Mouse (Mus musculus): Measurements from ENCODE around the gene Apobec3. TPM values are rescaled to one million over a fixed set of nuclear protein-coding genes. Genes with fewer than 3 reads are reported as not detected.
A peak's percentile ranks its signal among the peaks of the same experiment; 100 is the strongest.

The Apobec3 gene
- 10 to 100 TPM in 1 of 2 experiments, 1 to 10 TPM in 1; 8.7 to 10.1 TPM for total RNA-seq (2021)

DNA sequence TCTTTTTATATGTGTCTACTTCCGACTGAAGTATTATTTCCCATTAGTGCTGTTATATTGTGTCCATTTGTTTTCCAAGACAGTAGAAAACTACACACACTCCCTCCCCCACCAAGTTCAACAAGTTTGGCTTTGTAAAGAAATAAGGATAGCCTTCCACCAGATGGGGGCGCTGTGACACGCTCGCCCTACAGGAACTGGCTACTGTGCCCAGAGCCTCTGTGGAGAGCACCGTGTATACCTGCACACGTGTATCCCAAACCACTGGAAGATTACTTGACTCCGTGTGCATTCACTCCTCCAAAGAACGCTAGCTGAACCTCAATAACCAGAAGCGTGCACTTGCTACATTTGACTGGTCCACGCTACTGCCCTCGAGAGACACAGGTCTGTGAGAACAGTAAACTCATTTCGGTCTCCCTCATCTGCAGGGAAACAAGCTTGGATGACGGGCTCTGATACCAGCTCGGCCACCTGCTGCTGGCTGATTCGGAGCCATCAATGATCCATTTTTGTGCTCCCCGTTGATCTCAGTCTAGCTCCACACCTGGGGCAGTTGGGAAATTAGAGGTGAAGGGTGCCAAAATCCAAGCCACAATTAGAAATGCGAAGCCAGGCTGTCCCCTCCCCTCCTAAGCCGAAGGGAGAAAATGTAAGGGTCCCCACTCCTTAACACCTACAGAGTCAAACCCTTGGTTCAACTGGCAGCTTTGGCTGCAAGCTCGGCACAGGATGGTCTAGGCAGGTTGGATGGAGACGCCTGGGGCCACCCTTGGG is at the start of gene Apobec3:
TSS of gene Apobec3 (plus strand) at position 224 of the 777 bp plus-strand sequence.
- peak; percentile 84 for DNase-seq

GRCm38 (mm10) chr15:79842985-79843384 is 48.5 kb upstream of the Apobec3 start:
- no peak for DNase-seq

- no peak for DNase-seq
These were observed 45.5 kb upstream of the Apobec3 start for GRCm38 (mm10) chr15:79845986-79846385.

DNA sequence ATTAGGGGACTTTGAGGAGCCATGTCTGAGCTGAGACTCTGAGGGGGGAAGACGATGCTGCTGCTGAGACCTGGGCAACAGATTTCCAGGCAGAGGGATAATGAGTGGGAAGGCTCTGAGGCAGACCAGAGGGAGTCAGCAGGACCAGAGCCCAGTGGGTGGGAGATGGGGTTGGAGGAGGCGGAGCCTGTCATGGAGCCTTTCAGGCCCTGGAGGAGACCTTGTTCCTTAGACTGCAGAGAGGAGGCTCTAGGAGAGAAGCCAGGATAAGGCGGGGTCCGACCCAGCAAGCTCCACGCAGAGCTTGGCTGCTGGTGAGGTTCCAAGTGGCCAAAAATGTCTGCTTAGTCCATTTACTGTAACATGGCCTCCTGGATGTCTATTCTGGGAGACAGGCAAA is 44.4 kb upstream of the Apobec3 start:
- DNase-seq: peak; percentile 68

- DNase-seq: no peak
These were observed 41.3 kb upstream of the Apobec3 start for GRCm38 (mm10) chr15:79850143-79850542.

GRCm38 (mm10) chr15:79858979-79859378 is 32.5 kb upstream of the Apobec3 start:
- no peak for DNase-seq

DNA sequence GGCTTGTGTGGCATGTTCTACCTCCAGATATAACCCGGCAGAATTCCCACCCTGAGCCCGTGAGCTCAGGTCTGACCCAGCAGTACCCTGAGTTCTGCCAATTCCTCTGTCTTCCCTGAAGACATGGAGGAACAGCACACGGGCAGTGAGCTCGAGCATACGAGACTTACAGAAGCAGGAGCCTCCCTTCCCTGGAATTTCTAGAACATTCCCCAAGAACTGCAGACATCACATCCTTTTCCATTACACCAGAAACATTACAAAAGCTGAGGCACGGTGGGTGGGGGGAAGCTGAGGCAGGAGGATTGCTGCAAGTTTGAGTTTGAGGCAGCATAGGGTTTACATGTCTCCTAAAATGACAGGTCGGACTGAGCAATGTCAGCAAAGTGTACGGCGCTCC is 31.6 kb upstream of the Apobec3 start:
- no peak for DNase-seq

- no peak for DNase-seq
These were observed 24.0 kb upstream of the Apobec3 start for GRCm38 (mm10) chr15:79867260-79868002.

- DNase-seq: no peak
These were observed 17.9 kb upstream of the Apobec3 start for GRCm38 (mm10) chr15:79873545-79873944.

GRCm38 (mm10) chr15:79873995-79874394 is 17.5 kb upstream of the Apobec3 start:
- no peak for DNase-seq

DNA sequence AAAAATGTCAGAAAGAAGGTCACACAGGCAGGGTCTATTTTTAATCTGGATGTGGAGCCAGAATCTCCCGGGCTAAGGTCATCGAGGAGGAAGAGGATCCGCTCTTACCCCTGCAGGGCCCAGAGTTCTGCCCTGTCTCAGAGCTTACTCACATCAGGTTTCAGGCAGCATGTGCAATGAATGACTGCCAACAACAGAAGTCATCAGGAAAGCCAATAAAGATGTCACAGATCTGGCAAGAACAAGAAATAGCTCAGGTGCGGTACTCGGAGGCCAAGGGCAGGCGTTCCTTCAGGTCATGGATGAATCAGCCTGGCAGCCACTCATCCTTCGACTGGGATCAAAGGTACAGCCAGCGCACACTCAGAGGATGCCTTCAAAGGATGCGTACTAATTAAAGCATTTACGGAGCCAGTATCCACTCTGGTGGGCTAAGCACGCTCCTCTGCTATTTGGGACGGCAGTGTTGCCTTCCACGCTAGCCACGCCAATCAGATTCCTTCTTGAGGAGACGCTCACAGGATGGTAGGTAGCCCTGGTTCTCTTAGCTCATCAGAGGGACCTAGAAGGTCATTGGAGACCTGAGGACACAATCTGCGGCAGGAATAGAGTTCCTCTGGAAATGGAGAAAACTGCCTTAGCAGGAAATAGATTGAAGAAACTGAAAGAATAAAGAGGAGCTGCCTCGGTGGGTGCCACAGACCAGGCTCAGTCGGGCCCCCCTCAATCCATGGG is 16.0 kb upstream of the Apobec3 start:
- no peak for DNase-seq

- DNase-seq: peak; percentile 54
These were observed 12.7 kb upstream of the Apobec3 start for GRCm38 (mm10) chr15:79878725-79879136.

DNA sequence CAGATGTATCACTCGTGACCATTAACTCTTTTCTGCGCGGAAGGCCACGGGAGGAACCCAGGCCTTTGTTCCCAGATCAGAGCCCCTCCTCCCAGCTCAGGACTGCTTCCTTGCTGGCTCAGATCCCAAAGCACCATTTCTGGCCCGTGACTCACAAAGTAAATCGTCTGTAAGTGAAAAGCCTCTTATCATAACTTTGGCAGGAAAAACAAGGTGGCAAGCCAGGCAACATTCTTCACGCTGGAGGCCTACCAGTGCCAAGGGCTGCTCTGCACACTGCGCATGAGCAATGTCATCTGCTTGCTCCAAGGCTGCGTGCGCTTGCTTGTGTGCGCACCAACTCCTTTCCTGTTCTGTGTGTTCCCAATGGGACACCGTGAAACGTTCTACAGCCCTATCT is 12.1 kb upstream of the Apobec3 start:
- DNase-seq: peak; percentile 94

DNA sequence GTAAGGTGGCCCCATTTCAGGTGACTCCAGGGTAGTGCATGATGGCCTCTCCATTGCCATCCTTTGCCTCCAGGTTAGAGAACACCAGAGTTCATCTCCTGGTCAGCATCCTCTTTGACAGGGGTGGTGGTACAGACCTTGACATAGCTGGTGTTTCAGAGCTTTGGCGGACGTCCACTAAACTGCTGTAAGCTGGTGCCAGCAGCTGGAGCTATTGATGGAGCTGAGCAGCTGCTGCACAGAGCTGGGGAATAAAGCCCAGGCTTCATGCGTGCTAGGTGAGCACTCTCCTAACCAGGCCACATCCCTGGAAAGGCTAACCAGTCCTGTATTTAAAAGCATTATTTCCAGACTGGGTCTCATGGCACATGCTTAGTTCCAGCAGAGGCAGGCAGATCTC is 11.0 kb upstream of the Apobec3 start:
- DNase-seq: no peak

DNA sequence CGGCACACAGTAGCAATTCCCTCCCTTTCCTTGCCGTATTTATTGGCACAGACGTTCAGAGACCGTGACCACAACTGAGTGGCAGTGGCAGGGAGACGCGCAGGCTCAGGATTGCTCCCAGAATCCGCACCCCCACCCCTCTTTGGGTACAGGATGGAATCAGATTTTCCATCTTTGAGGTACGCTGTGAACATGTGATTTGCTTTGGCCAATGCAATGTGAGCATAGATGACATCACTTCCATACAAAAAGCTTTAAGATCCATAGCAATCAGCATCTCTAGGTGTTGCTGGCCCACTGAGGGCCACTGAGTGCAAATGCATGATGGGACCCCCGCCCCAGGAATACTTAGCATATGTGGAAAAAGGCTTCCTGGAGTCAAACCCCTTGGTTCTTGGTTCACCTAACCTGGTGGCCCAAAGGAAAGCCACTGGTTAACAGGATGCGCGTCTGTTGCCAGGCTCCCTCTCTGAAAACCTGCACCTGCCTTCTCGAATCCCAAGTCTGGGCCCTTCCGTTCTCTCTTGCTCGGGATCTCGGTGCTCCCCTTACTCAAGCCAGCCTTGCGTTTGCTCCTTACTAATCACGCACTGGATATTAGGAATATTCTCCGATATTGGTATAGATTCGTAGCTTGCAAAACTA is 8.7 kb upstream of the Apobec3 start:
- DNase-seq: no peak

- peak; percentile 97 for DNase-seq
These were observed 8.1 kb upstream of the Apobec3 start for GRCm38 (mm10) chr15:79883352-79883822.

GRCm38 (mm10) chr15:79884820-79885219 is 6.6 kb upstream of the Apobec3 start:
- DNase-seq: no peak

GRCm38 (mm10) chr15:79892213-79892541 is 718 bp downstream of the Apobec3 start:
- DNase-seq: peak; percentile 71

DNA sequence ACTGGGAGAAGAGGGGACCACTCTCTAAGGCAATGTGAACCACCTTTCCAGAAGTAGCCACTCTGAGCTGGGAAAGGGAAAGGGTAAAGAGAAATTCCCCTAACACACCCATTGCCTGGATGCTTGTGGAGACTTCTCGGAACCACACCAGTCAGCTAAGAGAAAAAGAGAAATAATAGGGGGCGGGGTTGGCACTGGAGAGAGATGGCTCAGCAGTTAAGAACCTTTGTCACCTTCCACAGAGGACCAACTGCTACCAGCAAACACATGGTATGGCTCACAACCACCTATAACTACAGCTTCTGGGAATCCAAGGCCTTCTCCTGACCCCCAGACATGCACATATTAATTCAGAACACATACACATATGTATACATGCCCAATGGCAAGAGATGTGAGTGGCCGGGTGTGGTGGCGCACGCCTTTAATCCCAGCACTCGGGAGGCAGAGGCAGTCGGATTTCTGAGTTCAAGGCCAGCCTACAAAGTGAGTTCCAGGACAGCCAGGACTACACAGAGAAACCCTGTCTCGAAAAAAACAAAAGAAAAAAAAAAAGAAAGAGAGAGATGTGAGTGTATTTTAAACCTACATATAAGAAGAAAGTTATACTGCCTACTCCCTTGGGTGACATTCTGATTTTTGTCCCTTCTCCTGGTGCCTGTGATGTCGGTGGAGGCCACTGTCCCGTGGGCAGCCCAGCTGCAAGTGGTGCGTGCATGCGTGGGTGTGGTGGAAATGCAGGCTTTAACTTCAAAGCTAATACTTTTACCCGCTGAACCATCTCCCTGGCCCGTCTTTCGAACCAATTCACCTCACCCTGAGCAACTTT is 1.8 kb downstream of the Apobec3 start:
- no peak for DNase-seq

DNA sequence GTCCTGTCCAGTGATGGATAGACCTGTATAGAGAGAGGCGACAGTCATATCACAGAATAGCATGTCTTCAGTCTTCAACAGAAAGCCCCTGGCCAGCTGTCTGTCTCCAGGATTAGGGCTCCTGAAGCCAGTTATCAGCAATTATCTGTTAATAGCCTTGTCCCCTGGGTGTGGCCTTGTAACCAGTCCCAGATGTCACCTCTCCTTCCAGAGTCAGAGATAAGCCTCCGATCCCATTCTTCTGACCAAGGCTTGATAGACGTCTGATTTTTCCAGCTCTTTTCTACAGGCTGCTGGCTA is 2.3 kb downstream of the Apobec3 start:
- DNase-seq: no peak

GRCm38 (mm10) chr15:79894343-79894742 is 2.9 kb downstream of the Apobec3 start:
- no peak for DNase-seq

Measured in heart, postnatal 4 days (tissue).